ENCODE assay signal across 29 mouse cellular contexts in the genomic region with DNA sequence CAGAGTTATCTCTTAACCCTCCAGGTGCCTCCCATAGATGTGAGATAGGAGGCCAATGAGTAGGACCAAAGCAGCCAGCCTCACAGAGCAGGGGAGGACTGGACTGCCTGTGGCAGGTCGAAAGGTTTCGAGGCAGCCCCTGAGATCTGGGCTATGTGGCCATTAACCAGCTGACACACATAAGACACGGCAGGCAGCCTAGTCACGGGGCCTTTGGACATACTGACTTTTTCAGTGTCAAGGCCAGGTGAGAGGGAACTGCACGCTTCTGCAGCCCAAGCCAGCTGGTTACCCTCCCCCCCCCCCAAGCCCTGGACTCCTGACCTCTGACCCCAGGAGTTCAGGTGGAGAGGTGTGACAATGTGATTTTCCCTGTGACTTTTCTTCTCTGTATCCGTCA. TPM values are rescaled to one million over a fixed set of nuclear protein-coding genes. Genes with fewer than 3 reads are reported as not detected.
DNase-seq lines count a peak whose midpoint lies in the region; ATAC-seq and TF ChIP-seq lines count a peak whose summit lies in the region.
"Had no signal": no experiment of that assay in that cellular context is flagged by ENCODE, and none has a peak within 500 bp of the region (broad histone marks: within the 10 kb centered on the region; RNA-seq: fewer than 3 reads in every experiment).

No protein-coding gene starts in this region.

- no peaks in the 10 kb centered on the region for H3K27me3 ChIP-seq in intestine, postnatal 0 days (replicated peaks; ENCODE audit: control insufficient read depth, insufficient read depth, low read length)
- H3K27me3 ChIP-seq in liver, embryonic 11.5 days (replicated peaks; ENCODE audit: control insufficient read depth, insufficient read depth, low read length) = no peaks in the 10 kb centered on the region
- H3K27me3 ChIP-seq in liver, postnatal 0 days (ENCODE audit: insufficient read depth, low read length) = no peaks in the 10 kb centered on the region
- H3K27me3 ChIP-seq: embryonic facial prominence, embryonic 12.5 days; kidney, embryonic 15.5 days; lung, embryonic 15.5 days; neural tube, embryonic 13.5 days had no signal

- TF ChIP-seq EP300 in liver, postnatal 0 days (IDR thresholded peaks at IDR 0.05; ENCODE audit: low read depth) = no peak

- 76% methylated on average over 6 of the region's 6 CpGs for WGBS in intestine, postnatal 0 days
- 69% methylated on average over 6 of the region's 6 CpGs for WGBS in liver, embryonic 11.5 days
- WGBS in liver, postnatal 0 days (ENCODE audit: insufficient replicate concordance) = 62% methylated on average over 6 of the region's 6 CpGs

- no peaks in the 10 kb centered on the region for H3K36me3 ChIP-seq in intestine, postnatal 0 days (ENCODE audit: control insufficient read depth, insufficient read depth)
- H3K36me3 ChIP-seq in liver, embryonic 11.5 days (ENCODE audit: control insufficient read depth, insufficient read depth, low read length) = no peaks in the 10 kb centered on the region
- no peaks in the 10 kb centered on the region for H3K36me3 ChIP-seq in liver, postnatal 0 days (replicated peaks; ENCODE audit: insufficient read depth, low read length)
- H3K36me3 ChIP-seq: embryonic facial prominence, embryonic 12.5 days; hindbrain, embryonic 12.5 days; kidney, embryonic 15.5 days; lung, embryonic 15.5 days; midbrain, embryonic 12.5 days; neural tube, embryonic 13.5 days had no signal

- H3K9ac ChIP-seq in intestine, postnatal 0 days (ENCODE audit: low read depth, low read length) = no peak overlapping the region
- H3K9ac ChIP-seq in liver, embryonic 11.5 days (ENCODE audit: low read depth, low read length) = no peak overlapping the region
- H3K9ac ChIP-seq in liver, postnatal 0 days (replicated peaks) = no peak overlapping the region
- H3K9ac ChIP-seq: embryonic facial prominence, embryonic 12.5 days; hindbrain, embryonic 12.5 days; kidney, embryonic 15.5 days; lung, embryonic 15.5 days; midbrain, embryonic 12.5 days; neural tube, embryonic 13.5 days had no signal

- H3K27ac ChIP-seq in intestine, postnatal 0 days (ENCODE audit: low read depth, low read length) = no peak overlapping the region
- H3K27ac ChIP-seq in liver, embryonic 11.5 days (ENCODE audit: low read depth, low read length) = no peak overlapping the region
- no peak overlapping the region for H3K27ac ChIP-seq in liver, postnatal 0 days (ENCODE audit: low read depth)
- H3K27ac ChIP-seq: embryonic facial prominence, embryonic 12.5 days; hindbrain, embryonic 12.5 days; hindbrain, postnatal 0 days; kidney, embryonic 15.5 days; lung, embryonic 15.5 days; neural tube, embryonic 13.5 days; stomach, postnatal 0 days had no signal

- no peak for TF ChIP-seq CTCF in intestine, postnatal 0 days (IDR thresholded peaks at IDR 0.05; ENCODE audit: low read depth)
- TF ChIP-seq CTCF in liver, postnatal 0 days (IDR thresholded peaks at IDR 0.05; ENCODE audit: low read depth) = no peak

- H3K9me3 ChIP-seq in intestine, postnatal 0 days (ENCODE audit: control insufficient read depth) = no peaks in the 10 kb centered on the region
- no peaks in the 10 kb centered on the region for H3K9me3 ChIP-seq in liver, embryonic 11.5 days (ENCODE audit: control insufficient read depth, low read length)
- H3K9me3 ChIP-seq in liver, postnatal 0 days (ENCODE audit: low read length) = no peaks in the 10 kb centered on the region
- H3K9me3 ChIP-seq: embryonic facial prominence, embryonic 12.5 days; hindbrain, embryonic 12.5 days; kidney, embryonic 15.5 days; lung, embryonic 15.5 days; midbrain, embryonic 12.5 days; neural tube, embryonic 13.5 days had no signal

- no peak overlapping the region for H3K4me2 ChIP-seq in intestine, postnatal 0 days (replicated peaks; ENCODE audit: low read depth)
- no peak overlapping the region for H3K4me2 ChIP-seq in liver, embryonic 11.5 days
- H3K4me2 ChIP-seq in liver, postnatal 0 days (ENCODE audit: low read depth, low read length) = no peak overlapping the region
- H3K4me2 ChIP-seq: embryonic facial prominence, embryonic 12.5 days; heart, embryonic 11.5 days; hindbrain, embryonic 12.5 days; kidney, embryonic 15.5 days; lung, embryonic 15.5 days; midbrain, embryonic 12.5 days; neural tube, embryonic 13.5 days had no signal

- peak; percentile 85 for DNase-seq in heart, adult 11 months
- no peak for DNase-seq in heart, adult 18-20 months
- DNase-seq in liver, embryonic 11.5 days (ENCODE audit: low spot score) = no peak
- DNase-seq in liver, postnatal 0 days = no peak
- no peak for DNase-seq in Muller cell, postnatal 12 days (ENCODE audit: inconsistent ontology term)
- DNase-seq in lung, postnatal 4 days = no peak
- DNase-seq: adrenal gland, adult 2 months; cerebellum, adult 8-10 months; cerebellum, postnatal 36 days; embryo, embryonic 11 days; gastrocnemius, postnatal 14 days; heart, postnatal 36 days; kidney, adult 18-20 months; kidney, postnatal 25 days; right cerebral cortex, postnatal 4 days; thymus, adult 18-20 months; thymus, postnatal 36 days had no signal

- H3K4me3 ChIP-seq in intestine, postnatal 0 days (ENCODE audit: low read depth, low read length) = no peak overlapping the region
- no peak overlapping the region for H3K4me3 ChIP-seq in liver, embryonic 11.5 days (ENCODE audit: low read depth, low read length)
- no peak overlapping the region for H3K4me3 ChIP-seq in liver, postnatal 0 days (ENCODE audit: low read depth, low read length)
- H3K4me3 ChIP-seq: embryonic facial prominence, embryonic 12.5 days; hindbrain, embryonic 12.5 days; kidney, embryonic 15.5 days; lung, embryonic 15.5 days; midbrain, embryonic 12.5 days; neural tube, embryonic 13.5 days had no signal

- H3K4me1 ChIP-seq in intestine, postnatal 0 days (replicated peaks; ENCODE audit: control insufficient read depth, insufficient read depth, low read length) = peaks cover 5% of the 10 kb centered on the region; the same call in 1 of the 2 replicates
- H3K4me1 ChIP-seq in liver, embryonic 11.5 days (replicated peaks; ENCODE audit: control insufficient read depth, insufficient read depth, low read length) = peaks cover 5% of the 10 kb centered on the region
- no peaks in the 10 kb centered on the region for H3K4me1 ChIP-seq in liver, postnatal 0 days (ENCODE audit: insufficient read depth)

- ATAC-seq in intestine, postnatal 0 days = peak; percentile 34
- ATAC-seq in liver, embryonic 11.5 days (replicated peaks; ENCODE audit: low FRiP score) = peak; percentile 41
- peak; percentile 70 for ATAC-seq in liver, postnatal 0 days
- ATAC-seq: activated CD4-positive, CD25-positive, alpha-beta regulatory T cell, adult 4 months; CD4-positive, CD25-positive, alpha-beta regulatory T cell, adult 4 months; hindbrain, postnatal 0 days had no signal

RNA-seq across cellular contexts. Expression of gene Lhpp, which starts 54.4 kb away (rescaled TPM):
- 10 to 100 TPM; 14.3 to 16.4 TPM for total RNA-seq in heart, adult 18-20 months (2021)
- 52.0 and 54.5 TPM in 2 replicates for polyA plus RNA-seq in intestine, postnatal 0 days (2015; fragmentation: Nextera tagmentation; extraction: Ambion mirVana)
- 15.8 TPM in 2 replicates for polyA plus RNA-seq in liver, embryonic 11.5 days (2014; fragmentation: Nextera tagmentation; extraction: Ambion mirVana)
- polyA plus RNA-seq in liver, postnatal 0 days (2015; fragmentation: Nextera tagmentation; extraction: Ambion mirVana) = 9.0 and 10.4 TPM in 2 replicates
